Mouse (Mus musculus) 3134 (cell line): ENCODE measurements around the gene Impg1.

ENCODE experiments used
- DNase-seq: peaks from one replicate; pipeline ENCODE4 v3.0.0-alpha.2; 2011; ENCODE audit warnings: low spot score; ENCODE audit not compliant: insufficient read length; ENCODE audit errors: extremely low read depth

Gene Impg1

DNA sequence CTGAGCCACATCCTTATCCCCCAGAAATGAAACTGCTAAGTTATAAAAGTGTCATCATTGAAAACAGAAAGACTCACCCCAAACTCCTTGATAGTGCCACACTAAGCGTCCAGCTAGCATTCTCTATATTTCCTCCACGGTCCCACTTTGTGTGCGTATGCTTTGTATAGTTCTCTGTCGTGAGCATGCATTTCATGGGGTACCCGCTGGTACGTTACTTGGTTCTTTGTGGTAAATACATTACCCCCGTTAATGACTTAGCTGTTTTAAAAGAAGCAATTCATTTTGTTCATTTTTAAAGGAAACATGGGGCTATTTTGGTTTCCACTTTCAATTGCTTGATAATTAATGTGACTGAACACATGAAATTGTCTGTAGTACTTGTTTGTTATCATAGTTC lies 178.4 kb downstream of the Impg1 start:
- no peak for DNase-seq

GRCm38 (mm10) chr9:80284539-80285174 lies 180.6 kb downstream of the Impg1 start:
- DNase-seq = no peak

- DNase-seq = no peak
These were observed 182.9 kb downstream of the Impg1 start for GRCm38 (mm10) chr9:80282426-80282825.

DNA sequence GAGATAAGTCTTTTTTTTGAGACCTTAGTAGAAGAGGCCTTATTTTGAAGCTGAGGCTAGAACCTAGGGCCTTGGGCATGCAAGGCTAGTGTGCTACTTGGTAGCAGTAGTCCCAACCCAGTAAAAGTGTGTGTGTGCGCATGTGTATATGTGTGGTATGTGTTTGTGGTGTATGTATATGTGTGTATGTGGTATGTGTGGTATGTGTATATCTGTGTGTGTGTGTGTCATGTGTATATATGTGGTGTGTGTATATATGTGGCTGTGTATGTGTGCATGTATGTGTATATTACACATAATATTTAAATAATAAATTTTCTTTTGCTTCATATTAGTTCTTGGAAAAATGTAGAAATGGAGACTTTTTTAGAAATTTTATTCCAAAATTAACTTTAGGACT lies 184.6 kb downstream of the Impg1 start:
- no peak for DNase-seq

GRCm38 (mm10) chr9:80277770-80278169 lies 187.5 kb downstream of the Impg1 start:
- DNase-seq = no peak

GRCm38 (mm10) chr9:80277157-80277556 lies 188.1 kb downstream of the Impg1 start:
- no peak for DNase-seq

DNA sequence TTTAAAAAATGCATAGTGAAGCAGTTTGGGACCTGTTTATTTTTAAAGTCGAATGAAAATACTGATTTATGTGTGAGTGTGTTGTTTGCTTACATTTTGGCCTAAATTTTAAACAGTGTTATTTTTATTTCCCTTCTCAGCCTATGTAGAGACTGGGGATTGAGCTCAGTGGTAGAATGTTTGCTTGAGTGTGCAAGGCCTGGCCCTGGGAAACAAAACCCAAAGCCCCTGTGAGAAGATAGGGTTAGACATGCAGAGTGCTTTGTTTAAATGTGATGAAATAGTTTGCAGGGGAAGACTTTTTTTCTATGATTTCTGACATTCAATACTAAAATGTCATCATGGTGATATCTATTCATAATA lies 189.5 kb downstream of the Impg1 start:
- DNase-seq = no peak

DNA sequence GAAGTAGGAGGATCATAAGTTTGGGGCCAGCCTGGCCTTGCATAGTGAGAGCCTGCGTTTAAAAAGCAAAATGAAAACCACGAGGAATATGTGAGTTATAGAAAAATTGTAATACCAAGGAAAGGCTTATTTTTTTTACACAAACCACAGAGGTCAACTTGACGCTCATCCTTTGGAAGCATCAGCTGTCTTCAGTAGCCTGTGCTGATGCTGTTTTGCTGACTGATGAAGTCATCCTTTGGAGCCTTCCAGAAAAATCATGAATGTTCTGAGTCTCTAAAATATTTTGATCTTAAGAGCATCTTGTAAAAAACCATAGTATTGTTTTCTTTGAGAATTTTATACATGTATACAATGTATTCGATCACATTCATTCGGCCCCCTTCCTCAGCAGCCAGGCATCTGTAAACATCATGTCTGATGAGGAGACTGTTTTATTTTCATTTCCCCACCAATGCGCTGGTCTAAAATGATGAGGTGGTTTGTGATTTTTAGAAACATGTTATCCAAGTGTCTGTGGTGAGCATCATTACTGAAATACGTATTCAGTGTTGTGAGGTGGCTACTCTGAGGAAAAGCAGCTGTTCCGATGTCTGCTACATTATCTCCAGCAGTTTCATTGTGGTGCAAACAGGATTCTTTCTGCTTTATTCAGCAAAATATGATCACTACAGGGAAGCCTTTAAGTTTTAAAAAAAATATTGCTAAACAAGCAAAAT lies 190.1 kb downstream of the Impg1 start:
- DNase-seq = no peak

DNA sequence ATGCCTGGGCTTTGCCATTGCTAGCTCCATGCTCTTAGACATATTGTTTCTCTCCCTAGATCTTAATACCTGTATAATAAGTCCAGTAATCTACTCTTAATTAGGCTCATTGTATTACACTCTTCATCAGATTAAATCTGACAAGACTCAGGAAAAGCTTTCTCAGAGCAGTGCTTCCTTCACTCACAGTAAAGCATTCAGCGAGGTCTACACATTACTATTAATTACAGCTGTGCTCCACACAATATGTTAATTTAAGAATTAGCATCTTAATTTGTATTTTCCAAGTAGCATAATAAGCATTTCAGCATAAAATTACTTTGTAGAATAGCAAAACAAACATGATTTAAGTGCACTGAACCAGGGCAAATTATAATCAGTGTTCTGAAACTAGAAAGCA lies 192.3 kb downstream of the Impg1 start:
- DNase-seq = no peak

DNA sequence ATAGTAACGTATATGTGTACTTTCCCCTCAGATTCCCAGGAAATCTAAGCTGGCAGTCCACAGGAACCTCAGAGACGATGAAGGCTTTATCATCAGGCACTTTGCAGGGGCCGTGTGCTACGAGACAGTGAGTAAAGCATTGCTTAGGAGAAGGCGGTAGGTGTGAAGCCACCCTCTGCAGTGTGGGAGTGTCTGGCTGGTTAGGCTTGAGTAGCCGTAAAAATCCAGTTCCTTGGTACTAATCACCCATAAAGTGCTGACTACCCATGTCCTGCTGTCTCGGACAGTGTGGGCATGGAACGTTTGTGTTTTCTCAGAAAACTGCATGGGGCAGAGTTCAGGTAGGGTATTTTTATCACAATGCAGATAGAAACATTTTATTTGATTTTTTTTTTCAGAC lies 195.7 kb downstream of the Impg1 start:
- no peak for DNase-seq

DNA sequence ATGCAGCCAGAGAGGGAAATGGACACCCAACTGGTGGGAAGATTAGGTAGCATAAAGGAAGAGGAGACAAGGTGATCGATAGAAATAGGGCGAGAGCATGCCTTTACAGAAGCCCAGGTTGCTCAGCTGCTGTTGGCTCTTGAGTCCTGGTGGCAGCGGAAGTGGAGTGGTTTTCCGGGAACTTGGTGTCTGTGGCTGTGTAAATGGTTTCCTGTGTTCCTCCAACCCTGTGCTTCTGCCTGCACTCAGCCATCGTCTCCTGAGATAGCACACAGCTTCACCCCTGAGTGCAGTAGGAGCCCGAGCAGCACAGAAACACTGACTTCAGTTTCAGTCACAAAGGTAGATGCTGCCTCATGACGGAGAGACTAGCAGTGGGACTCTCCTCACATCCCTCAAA lies 198.8 kb downstream of the Impg1 start:
- DNase-seq = no peak

- DNase-seq = no peak
These were observed 199.2 kb downstream of the Impg1 start for GRCm38 (mm10) chr9:80266086-80266485.
